Mouse (Mus musculus) liver, adult 2 months (tissue): ENCODE measurements around the gene 4930579F01Rik.

Experiments
- CTCF ChIP-seq: fragments of 200-500 bp; IDR thresholded peaks from 2 replicates; pipeline ENCODE4 v1.5.1; 2011; ENCODE audit warnings: low read depth, low read length, control low read depth
- POLR2A ChIP-seq: fragments of 200-500 bp; IDR thresholded peaks from 2 replicates; pipeline ENCODE4 v1.6.1; 2011; ENCODE audit warnings: low read length, control low read depth; ENCODE audit not compliant: insufficient read depth; ENCODE audit errors: extremely low read depth

- TF ChIP-seq POLR2A (peak; percentile 62; the same call in 1 of the 2 replicates), CTCF (no peak)
These were observed 44.4 kb upstream of the 4930579F01Rik start for GRCm38 (mm10) chr3:138238046-138238445.
